16 mouse cellular contexts compared by ENCODE assay signal in the genomic region with DNA sequence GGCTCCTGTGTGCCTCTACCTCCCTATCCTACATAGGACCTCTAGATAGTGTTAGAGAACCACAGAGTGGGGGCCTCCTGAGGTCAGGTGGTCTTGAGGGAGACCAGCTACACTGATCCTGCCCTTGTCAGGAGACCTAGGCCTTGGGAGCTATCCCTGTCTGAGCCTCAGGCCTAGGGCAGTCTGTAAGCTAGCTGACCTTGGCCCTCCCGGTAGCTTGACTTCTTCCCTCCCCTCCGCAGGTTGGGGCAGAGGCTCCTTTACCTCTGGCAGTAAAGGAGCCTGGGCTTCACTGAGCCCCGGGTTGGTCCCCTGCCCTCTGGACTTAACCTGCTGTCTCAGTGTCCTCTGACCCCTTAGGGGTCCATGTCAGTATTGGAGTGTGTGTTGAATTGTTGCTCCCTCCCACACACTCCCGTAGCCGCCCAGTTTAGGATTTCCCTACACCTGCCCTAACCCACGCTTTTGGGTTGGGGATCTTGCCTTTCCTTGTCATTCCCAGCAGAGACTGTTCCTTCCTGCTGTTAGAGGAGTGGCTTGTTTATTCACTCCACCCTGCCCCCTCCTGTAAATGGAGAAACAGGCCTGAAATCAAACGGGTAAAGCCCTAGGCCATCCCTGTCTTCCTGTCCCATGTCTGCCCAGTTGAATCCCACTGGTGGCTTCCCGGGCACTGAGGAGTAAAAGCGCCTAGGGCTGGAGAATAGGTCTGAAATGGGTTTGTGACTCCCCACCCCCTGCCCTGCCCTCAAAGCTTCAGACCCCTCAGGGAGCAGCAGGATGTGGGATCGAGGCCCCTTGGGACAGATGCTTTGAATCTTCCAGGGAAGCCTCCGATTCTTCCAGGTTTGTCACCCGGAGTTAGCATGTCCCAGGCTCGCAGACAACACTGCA. TPM values are rescaled to one million over a fixed set of nuclear protein-coding genes. Genes with fewer than 3 reads are reported as not detected.
DNase-seq lines count a peak whose midpoint lies in the region; ATAC-seq and TF ChIP-seq lines count a peak whose summit lies in the region.
"Had no signal": no experiment of that assay in that cellular context is flagged by ENCODE, and none has a peak within 500 bp of the region (broad histone marks: within the 10 kb centered on the region; RNA-seq: fewer than 3 reads in every experiment).

No protein-coding gene starts in this region.

- H3K9me3 ChIP-seq in forebrain, embryonic 14.5 days (replicated peaks; ENCODE audit: control insufficient read depth, low read length): no peaks in the 10 kb centered on the region
- no peaks in the 10 kb centered on the region for H3K9me3 ChIP-seq in forebrain, postnatal 0 days (ENCODE audit: low read length)
- no peaks in the 10 kb centered on the region for H3K9me3 ChIP-seq in ES-E14 (ENCODE audit: control insufficient read depth, insufficient read depth, low read depth, low read length)
- no peaks in the 10 kb centered on the region for H3K9me3 ChIP-seq in hindbrain, embryonic 13.5 days
- H3K9me3 ChIP-seq: embryonic facial prominence, embryonic 15.5 days had no signal

- DNase-seq in forebrain, embryonic 14.5 days (ENCODE audit: low spot score): no peak
- DNase-seq in forebrain, postnatal 0 days: no peak
- DNase-seq in layer of hippocampus, adult 2 months (ENCODE audit: low spot score in 2 of 2): no peak
- DNase-seq in layer of hippocampus, postnatal 25 days (ENCODE audit: extremely low spot score in 1 of 2, low spot score in 1 of 2): no peak
- no peak for DNase-seq in ES-E14 (ENCODE audit: low read depth, low spot score)
- no peak for DNase-seq in spleen, adult 18-20 months
- no peak for DNase-seq in lung, postnatal 14 days
- DNase-seq: layer of hippocampus, adult 9-11 months; thymus, adult 18-20 months had no signal

- no peak for ATAC-seq in forebrain, embryonic 14.5 days
- no peak for ATAC-seq in forebrain, postnatal 0 days
- no peak for ATAC-seq in hindbrain, embryonic 13.5 days (ENCODE audit: low FRiP score)
- ATAC-seq: inflammation-experienced regulatory T-cells, adult 6 months had no signal

- H3K4me3 ChIP-seq in forebrain, embryonic 14.5 days (ENCODE audit: low read depth, low read length): no peak overlapping the region
- H3K4me3 ChIP-seq in forebrain, postnatal 0 days (ENCODE audit: low read depth, low read length): no peak overlapping the region
- H3K4me3 ChIP-seq in layer of hippocampus, adult 2 months: no peak overlapping the region
- no peak overlapping the region for H3K4me3 ChIP-seq in ES-E14 (ENCODE audit: insufficient read depth in 1 of 2, low read depth in 1 of 2, low read length in 2 of 2, poor library complexity in 1 of 2, severe bottlenecking in 1 of 2)
- H3K4me3 ChIP-seq in hindbrain, embryonic 13.5 days: no peak overlapping the region
- H3K4me3 ChIP-seq: embryonic facial prominence, embryonic 15.5 days had no signal

- no peaks in the 10 kb centered on the region for H3K27me3 ChIP-seq in forebrain, embryonic 14.5 days (replicated peaks; ENCODE audit: control insufficient read depth, insufficient read depth, low read length)
- H3K27me3 ChIP-seq in forebrain, postnatal 0 days (ENCODE audit: insufficient read depth, low read length): no peaks in the 10 kb centered on the region
- no peaks in the 10 kb centered on the region for H3K27me3 ChIP-seq in hindbrain, embryonic 13.5 days
- H3K27me3 ChIP-seq: CH12.LX; embryonic facial prominence, embryonic 15.5 days had no signal

- H3K4me1 ChIP-seq in forebrain, embryonic 14.5 days (ENCODE audit: control insufficient read depth, insufficient read depth, low read length): peaks cover 10% of the 10 kb centered on the region; the same call in 1 of the 2 replicates
- H3K4me1 ChIP-seq in forebrain, postnatal 0 days (ENCODE audit: insufficient read depth): no peaks in the 10 kb centered on the region; the same call in 1 of the 2 replicates
- H3K4me1 ChIP-seq in ES-E14 (ENCODE audit: control insufficient read depth in 2 of 2, insufficient read depth in 2 of 2, low read length in 2 of 2, poor library complexity in 1 of 2): peaks cover 0 to 24% of the 10 kb centered on the region in 2 experiments; a peak in 3 of 4 replicates
- peaks cover 48% of the 10 kb centered on the region for H3K4me1 ChIP-seq in hindbrain, embryonic 13.5 days (replicated peaks)

- no peak for TF ChIP-seq CTCF in forebrain, postnatal 0 days (IDR thresholded peaks at IDR 0.05; ENCODE audit: low read depth)
- TF ChIP-seq CTCF in layer of hippocampus, adult 2 months (conservative IDR thresholded peaks at IDR 0.05): no peak

- 80% methylated on average over 13 of the region's 13 CpGs for WGBS in forebrain, embryonic 14.5 days
- WGBS in forebrain, postnatal 0 days: 74% methylated on average over 13 of the region's 13 CpGs
- WGBS in hindbrain, embryonic 13.5 days: 67% methylated on average over 13 of the region's 13 CpGs

- no peak overlapping the region for H3K9ac ChIP-seq in forebrain, embryonic 14.5 days (ENCODE audit: low read length)
- H3K9ac ChIP-seq in forebrain, postnatal 0 days: no peak overlapping the region
- peak overlapping the region; percentile 6; the same call in 1 of the 2 replicates for H3K9ac ChIP-seq in ES-E14 (ENCODE audit: insufficient read depth, low read depth, low read length, poor library complexity, severe bottlenecking)
- H3K9ac ChIP-seq in hindbrain, embryonic 13.5 days: peak overlapping the region; percentile 19
- H3K9ac ChIP-seq: embryonic facial prominence, embryonic 15.5 days had no signal

- H3K4me2 ChIP-seq in forebrain, embryonic 14.5 days (ENCODE audit: low read length): no peak overlapping the region
- no peak overlapping the region for H3K4me2 ChIP-seq in forebrain, postnatal 0 days (ENCODE audit: low read depth)
- H3K4me2 ChIP-seq in hindbrain, embryonic 13.5 days: no peak overlapping the region
- H3K4me2 ChIP-seq: embryonic facial prominence, embryonic 15.5 days had no signal

- in situ Hi-C loops in ES-E14 (cut with MboI; ENCODE audit: low sequenced_read_pairs in 2 of 2, unreplicated experiment in 2 of 2): loop anchor here in 1 of 2 experiments (10.0 kb wide), 1 partner anchor 192 kb away; no protein-coding TSS in a partner anchor

- H3K27ac ChIP-seq in forebrain, embryonic 14.5 days (ENCODE audit: low read depth, low read length): peak overlapping the region; percentile 11; the same call in 1 of the 2 replicates
- no peak overlapping the region for H3K27ac ChIP-seq in forebrain, postnatal 0 days (ENCODE audit: low read depth, low read length)
- H3K27ac ChIP-seq in layer of hippocampus, adult 2 months: peak overlapping the region; percentile 99
- H3K27ac ChIP-seq in ES-E14 (ENCODE audit: insufficient read depth, low read depth, low read length, poor library complexity, severe bottlenecking): peak overlapping the region; percentile 56; the same call in 1 of the 2 replicates
- peak overlapping the region; percentile 66 for H3K27ac ChIP-seq in hindbrain, embryonic 13.5 days
- H3K27ac ChIP-seq: embryonic facial prominence, embryonic 15.5 days; macrophage had no signal

- peaks cover 78% of the 10 kb centered on the region for H3K36me3 ChIP-seq in forebrain, embryonic 14.5 days (ENCODE audit: control insufficient read depth, insufficient read depth, low read length)
- H3K36me3 ChIP-seq in forebrain, postnatal 0 days (ENCODE audit: insufficient read depth): peaks cover 65% of the 10 kb centered on the region
- peaks cover 43% of the 10 kb centered on the region for H3K36me3 ChIP-seq in ES-E14 (ENCODE audit: control insufficient read depth, insufficient read depth, low read length, poor library complexity, severe bottlenecking)
- H3K36me3 ChIP-seq in hindbrain, embryonic 13.5 days: peaks cover 78% of the 10 kb centered on the region

RNA-seq across cellular contexts. Expression of gene Gpd1, which starts 4.4 kb away (rescaled TPM):
- polyA plus RNA-seq in forebrain, embryonic 14.5 days (2014; fragmentation: Nextera tagmentation; extraction: Ambion mirVana): 0.77 and 1.2 TPM in 2 replicates
- total RNA-seq in forebrain, postnatal 0 days (2014; rRNA removed): 6.0 and 6.1 TPM in 2 replicates
- 3.9 and 4.3 TPM in 2 replicates for polyA plus RNA-seq in forebrain, postnatal 0 days (2015; fragmentation: Nextera tagmentation; extraction: Ambion mirVana)
- 100 to 1,000 TPM; 142 to 148 TPM for total RNA-seq in layer of hippocampus, adult 2 months (2021)
- total RNA-seq in layer of hippocampus, postnatal 25 days (2021): 100 to 1,000 TPM; 128 to 145 TPM
- total RNA-seq in ES-E14 (2012; rRNA removed): 0.85 and 1.1 TPM in 2 replicates
- 1.6 and 2.1 TPM in 2 replicates for polyA plus RNA-seq in hindbrain, embryonic 13.5 days (2015; fragmentation: Nextera tagmentation; extraction: Ambion mirVana)

RNA-seq across cellular contexts. Expression of gene Gm17349, which starts 7.6 kb away (rescaled TPM):
- polyA plus RNA-seq in forebrain, embryonic 14.5 days (2014; fragmentation: Nextera tagmentation; extraction: Ambion mirVana): not detected in 2 replicates
- not detected in 2 replicates for total RNA-seq in forebrain, postnatal 0 days (2014; rRNA removed)
- not detected in 2 replicates for polyA plus RNA-seq in forebrain, postnatal 0 days (2015; fragmentation: Nextera tagmentation; extraction: Ambion mirVana)
- total RNA-seq in layer of hippocampus, adult 2 months (2021): 1 to 10 TPM; 3.9 to 7.1 TPM
- 1 to 10 TPM; 5.3 to 9.0 TPM for total RNA-seq in layer of hippocampus, postnatal 25 days (2021)
- total RNA-seq in ES-E14 (2012; rRNA removed): 2.3 and 2.5 TPM in 2 replicates
- polyA plus RNA-seq in hindbrain, embryonic 13.5 days (2015; fragmentation: Nextera tagmentation; extraction: Ambion mirVana): not detected in 2 replicates
- total RNA-seq: liver, adult 2 months had no signal
- polyA plus RNA-seq: embryonic facial prominence, embryonic 15.5 days; inflammation-experienced regulatory T-cells, adult 6 months; macrophage; neural tube, embryonic 14.5 days had no signal

RNA-seq across cellular contexts. Expression of gene Smarcd1, which starts 11.0 kb away (rescaled TPM):
- 90.7 and 98.1 TPM in 2 replicates for polyA plus RNA-seq in forebrain, embryonic 14.5 days (2014; fragmentation: Nextera tagmentation; extraction: Ambion mirVana)
- total RNA-seq in forebrain, postnatal 0 days (2014; rRNA removed): 89.7 and 90.1 TPM in 2 replicates
- polyA plus RNA-seq in forebrain, postnatal 0 days (2015; fragmentation: Nextera tagmentation; extraction: Ambion mirVana): 93.6 and 107 TPM in 2 replicates
- total RNA-seq in layer of hippocampus, adult 2 months (2021): 100 to 1,000 TPM; 118 to 123 TPM
- total RNA-seq in layer of hippocampus, postnatal 25 days (2021): 100 to 1,000 TPM; 101 to 117 TPM
- 62.1 and 76.3 TPM in 2 replicates for total RNA-seq in ES-E14 (2012; rRNA removed)
- 134 and 145 TPM in 2 replicates for polyA plus RNA-seq in hindbrain, embryonic 13.5 days (2015; fragmentation: Nextera tagmentation; extraction: Ambion mirVana)

RNA-seq across cellular contexts. Expression of gene Cox14, which starts 12.5 kb away (rescaled TPM):
- polyA plus RNA-seq in forebrain, embryonic 14.5 days (2014; fragmentation: Nextera tagmentation; extraction: Ambion mirVana): 195 and 238 TPM in 2 replicates
- 69.0 and 86.2 TPM in 2 replicates for total RNA-seq in forebrain, postnatal 0 days (2014; rRNA removed)
- 177 and 209 TPM in 2 replicates for polyA plus RNA-seq in forebrain, postnatal 0 days (2015; fragmentation: Nextera tagmentation; extraction: Ambion mirVana)
- 100 to 1,000 TPM; 113 to 125 TPM for total RNA-seq in layer of hippocampus, adult 2 months (2021)
- total RNA-seq in layer of hippocampus, postnatal 25 days (2021): 100 to 1,000 TPM; 124 to 135 TPM
- 68.8 and 86.6 TPM in 2 replicates for total RNA-seq in ES-E14 (2012; rRNA removed)
- polyA plus RNA-seq in hindbrain, embryonic 13.5 days (2015; fragmentation: Nextera tagmentation; extraction: Ambion mirVana): 160 and 174 TPM in 2 replicates

RNA-seq across cellular contexts. Expression of gene Asic1, which starts 42.7 kb away (rescaled TPM):
- polyA plus RNA-seq in forebrain, embryonic 14.5 days (2014; fragmentation: Nextera tagmentation; extraction: Ambion mirVana): 15.6 and 18.9 TPM in 2 replicates
- 81.9 and 99.1 TPM in 2 replicates for total RNA-seq in forebrain, postnatal 0 days (2014; rRNA removed)
- 24.7 and 28.1 TPM in 2 replicates for polyA plus RNA-seq in forebrain, postnatal 0 days (2015; fragmentation: Nextera tagmentation; extraction: Ambion mirVana)
- 10 to 100 TPM; 33.9 to 37.3 TPM for total RNA-seq in layer of hippocampus, adult 2 months (2021)
- total RNA-seq in layer of hippocampus, postnatal 25 days (2021): 10 to 100 TPM; 29.6 to 32.0 TPM
- total RNA-seq in ES-E14 (2012; rRNA removed): 6.6 and 15.0 TPM in 2 replicates
- polyA plus RNA-seq in hindbrain, embryonic 13.5 days (2015; fragmentation: Nextera tagmentation; extraction: Ambion mirVana): 58.3 and 63.0 TPM in 2 replicates
- total RNA-seq: liver, adult 2 months had no signal

Comparison
In these comparisons a context has a peak if more than half of its experiments do, and no peak if none do; other contexts are left out.
1. H3K9ac ChIP-seq: peak in ES-E14 (single experiment) and hindbrain, embryonic 13.5 days (single experiment); none in forebrain, embryonic 14.5 days (single experiment) and forebrain, postnatal 0 days (single experiment).
2. RNA of gene Gpd1, which starts 4.4 kb away (total RNA-seq): 142 to 148 TPM in layer of hippocampus, adult 2 months and 128 to 145 TPM in layer of hippocampus, postnatal 25 days; 6.0 to 6.1 TPM in forebrain, postnatal 0 days and 0.85 to 1.1 TPM in ES-E14; every median in the first group is over 10 times any median in the second.